Mouse (Mus musculus) C2C12 (cell line): ENCODE data around the gene Mrpl49.

Experiments
- CTCF ChIP-seq: IDR thresholded peaks from one replicate; pipeline ENCODE4 v1.5.1; 2011; ENCODE audit not compliant: control insufficient read depth, insufficient read depth, insufficient read length
- FOSL1 ChIP-seq: IDR thresholded peaks from one replicate; pipeline ENCODE4 v1.8.0; 2011; ENCODE audit warnings: mild to moderate bottlenecking, low read length; ENCODE audit not compliant: poor library complexity, insufficient read depth, severe bottlenecking
- MAX ChIP-seq: IDR thresholded peaks from one replicate; pipeline ENCODE4 v1.6.1; 2011; ENCODE audit warnings: mild to moderate bottlenecking, control low read depth
- MYOD1 ChIP-seq: IDR thresholded peaks from one replicate; pipeline ENCODE4 v1.6.1; 2011; ENCODE audit warnings: low read depth; ENCODE audit not compliant: control insufficient read depth, insufficient read length

GRCm38 (mm10) chr19:6085417-6085879, 27.9 kb upstream of the Mrpl49 start:
- TF ChIP-seq CTCF = no peak
- TF ChIP-seq FOSL1 = no peak
- no peak for TF ChIP-seq MAX
- no peak for TF ChIP-seq MYOD1
